Comparison of ENCODE assay signal across 9 mouse cellular contexts in the genomic region with DNA sequence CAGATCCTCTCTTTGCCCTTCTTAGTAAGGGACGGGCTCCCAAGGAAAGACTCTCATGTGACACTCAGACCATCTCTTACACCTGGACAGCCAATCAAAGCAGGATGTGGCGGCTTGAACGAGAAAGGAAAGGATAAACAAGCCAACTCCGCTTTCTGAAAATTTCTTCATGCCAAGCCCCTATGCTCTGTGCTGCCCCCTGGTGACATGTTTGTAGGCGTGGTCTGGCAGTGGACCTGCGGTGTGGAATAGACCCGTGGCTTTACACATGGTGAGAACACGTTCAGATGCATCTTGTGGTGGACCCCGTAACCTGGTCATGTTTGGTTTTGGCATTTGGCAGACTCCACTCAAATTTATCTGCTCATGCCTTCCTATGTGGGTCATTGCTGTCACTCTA. TPM values are rescaled to one million over a fixed set of nuclear protein-coding genes. Genes with fewer than 3 reads are reported as not detected.
DNase-seq lines count a peak whose midpoint lies in the region; ATAC-seq and TF ChIP-seq lines count a peak whose summit lies in the region.
"Had no signal": no experiment of that assay in that cellular context is flagged by ENCODE, and none has a peak within 500 bp of the region (broad histone marks: within the 10 kb centered on the region; RNA-seq: fewer than 3 reads in every experiment).

No protein-coding gene starts in this region.

- H3K27me3 ChIP-seq in cerebellum, adult 2 months (ENCODE audit: control insufficient read depth, insufficient read depth, low read length) = no peaks in the 10 kb centered on the region; the same call in 1 of the 2 replicates
- H3K27me3 ChIP-seq in limb, embryonic 11.5 days (ENCODE audit: control insufficient read depth, insufficient read depth, low read length) = no peaks in the 10 kb centered on the region
- H3K27me3 ChIP-seq: limb, embryonic 12.5 days had no signal

- TF ChIP-seq POLR2A in cerebellum, adult 2 months (IDR thresholded peaks at IDR 0.05; ENCODE audit: borderline replicate concordance, insufficient read depth, low read length) = no peak

- no peak overlapping the region for H3K4me2 ChIP-seq in limb, embryonic 11.5 days (ENCODE audit: low read depth, severe bottlenecking)
- H3K4me2 ChIP-seq: limb, embryonic 12.5 days had no signal

- H3K36me3 ChIP-seq in limb, embryonic 11.5 days (ENCODE audit: control insufficient read depth, insufficient read depth, low read length) = no peaks in the 10 kb centered on the region
- H3K36me3 ChIP-seq: limb, embryonic 12.5 days had no signal

- no peak overlapping the region for H3K4me3 ChIP-seq in layer of hippocampus, adult 2 months
- no peak overlapping the region for H3K4me3 ChIP-seq in cerebellum, adult 2 months (replicated peaks; ENCODE audit: insufficient read depth, low read depth, low read length)
- no peak overlapping the region for H3K4me3 ChIP-seq in limb, embryonic 11.5 days (ENCODE audit: low read depth, low read length)
- H3K4me3 ChIP-seq: limb, embryonic 12.5 days had no signal

- no peak for ATAC-seq in limb, embryonic 11.5 days (ENCODE audit: insufficient number of reproducible peaks, low FRiP score, low TSS enrichment, low read depth)
- no peak for ATAC-seq in frontal cortex, adult (ENCODE audit: low TSS enrichment)

- 73% methylated on average over 9 of the region's 9 CpGs for WGBS in cerebellum, adult 2 months
- WGBS in limb, embryonic 11.5 days = 63% methylated on average over 9 of the region's 9 CpGs

- DNase-seq in layer of hippocampus, adult 2 months (ENCODE audit: low spot score in 2 of 2) = peak in 1 of 2 experiments; percentile 52
- no peak for DNase-seq in layer of hippocampus, adult 9-10 months (ENCODE audit: low spot score)
- DNase-seq in NIH3T3 (ENCODE audit: low read depth) = peak; percentile 56
- DNase-seq in cerebellum, adult 2 months = peak; percentile 9 to 31
- peak; percentile 37 for DNase-seq in heart, adult 8-10 months (ENCODE audit: low spot score)
- peak; percentile 68 for DNase-seq in limb, embryonic 11.5 days (ENCODE audit: low spot score)
- DNase-seq in ovary, postnatal 36 days (ENCODE audit: low spot score) = peak; percentile 43

- H3K9me3 ChIP-seq in limb, embryonic 11.5 days (ENCODE audit: control insufficient read depth, low read length) = no peaks in the 10 kb centered on the region
- H3K9me3 ChIP-seq: limb, embryonic 12.5 days had no signal

- 0 out of 2 replicates have a peak, but pooled peaks cover 9% of the 10 kb centered on the region for H3K4me1 ChIP-seq in cerebellum, adult 2 months (ENCODE audit: control insufficient read depth, insufficient read depth, low read length)
- H3K4me1 ChIP-seq in limb, embryonic 11.5 days (ENCODE audit: control insufficient read depth, insufficient read depth, low read length) = 0 out of 2 replicates have a peak, but pooled peaks cover 9% of the 10 kb centered on the region

- no peak overlapping the region for H3K9ac ChIP-seq in limb, embryonic 11.5 days (ENCODE audit: low read length)
- H3K9ac ChIP-seq: limb, embryonic 12.5 days had no signal

- H3K27ac ChIP-seq in layer of hippocampus, adult 2 months = no peak overlapping the region
- no peak overlapping the region for H3K27ac ChIP-seq in cerebellum, adult 2 months (ENCODE audit: insufficient read depth, low read length)
- no peak overlapping the region for H3K27ac ChIP-seq in limb, embryonic 11.5 days (replicated peaks; ENCODE audit: low read depth, low read length)
- H3K27ac ChIP-seq: limb, embryonic 12.5 days had no signal

- peak; percentile 81 for TF ChIP-seq CTCF in layer of hippocampus, adult 2 months (conservative IDR thresholded peaks at IDR 0.05)
- TF ChIP-seq CTCF in cerebellum, adult 2 months (IDR thresholded peaks at IDR 0.05; ENCODE audit: borderline replicate concordance, insufficient read depth, low read depth, low read length) = peak; percentile 59

RNA-seq across cellular contexts. Expression of a gene that starts 58.9 kb away (rescaled TPM):
- under 1 TPM; 0.22 to 0.44 TPM for total RNA-seq in layer of hippocampus, adult 2 months (2021)
- polyA plus RNA-seq in cerebellum, adult 2 months (2012; rRNA removed) = 0.28 and 0.36 TPM in 2 replicates
- 1 to 10 TPM in 2 of 4 experiments, under 1 TPM in 2; 0.69 to 1.1 (median 0.99) TPM for total RNA-seq in heart, adult 8-10 months (2022)
- 0.67 and 0.92 TPM in 2 replicates for polyA plus RNA-seq in limb, embryonic 11.5 days (2014; fragmentation: Nextera tagmentation; extraction: Ambion mirVana)
